Mouse (Mus musculus): Measurements from ENCODE around the gene Ccdc157.

Gene Ccdc157

DNA sequence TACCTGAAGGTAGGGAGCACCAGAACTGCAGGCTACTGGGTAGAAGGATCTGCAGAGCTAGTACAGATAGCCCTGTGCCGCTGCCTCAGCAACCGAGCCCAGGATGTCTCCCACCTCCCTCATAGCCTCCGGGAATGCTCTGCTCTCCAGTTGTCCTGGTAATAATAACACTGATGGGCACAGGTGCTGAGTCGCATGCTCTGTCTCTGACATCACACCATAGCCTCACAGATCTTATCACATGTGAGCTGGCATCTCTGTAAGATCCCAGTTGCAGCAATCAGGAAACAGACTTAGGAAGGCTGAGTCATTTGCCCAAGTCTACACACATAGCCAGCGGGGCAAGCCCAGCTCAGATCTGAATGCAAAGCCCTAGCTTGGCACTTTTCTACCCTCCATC is 58.2 kb downstream of the Ccdc157 start:
- DNase-seq (ENCODE audit: low spot score) = no peak

DNA sequence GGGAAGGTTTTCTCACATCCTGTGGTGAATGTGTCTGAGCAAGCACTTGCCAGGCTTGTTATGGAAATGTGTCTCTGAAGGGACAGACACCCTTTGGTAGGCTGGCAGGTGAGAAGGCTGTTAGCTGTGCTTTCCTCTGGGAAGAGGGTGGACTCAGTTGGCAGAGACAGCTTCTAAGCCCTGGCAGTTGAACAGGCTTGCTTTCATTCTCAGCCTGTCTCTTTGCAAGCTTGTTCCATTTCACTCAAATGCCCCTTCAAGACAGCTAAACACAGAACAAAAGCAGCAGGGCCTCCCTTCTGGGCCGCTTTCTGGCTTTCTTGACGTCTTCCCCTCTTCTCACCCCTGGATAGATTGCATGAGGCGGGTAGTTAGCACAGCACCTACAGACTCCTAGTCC is 60.6 kb downstream of the Ccdc157 start:
- no peak for DNase-seq (ENCODE audit: low spot score)

GRCm38 (mm10) chr11:4098816-4099215 is 61.3 kb downstream of the Ccdc157 start:
- no peak for DNase-seq (ENCODE audit: low spot score)

- no peak for DNase-seq (ENCODE audit: low spot score)
Measured at GRCm38 (mm10) chr11:4098120-4098519, 62.0 kb downstream of the Ccdc157 start.

DNA sequence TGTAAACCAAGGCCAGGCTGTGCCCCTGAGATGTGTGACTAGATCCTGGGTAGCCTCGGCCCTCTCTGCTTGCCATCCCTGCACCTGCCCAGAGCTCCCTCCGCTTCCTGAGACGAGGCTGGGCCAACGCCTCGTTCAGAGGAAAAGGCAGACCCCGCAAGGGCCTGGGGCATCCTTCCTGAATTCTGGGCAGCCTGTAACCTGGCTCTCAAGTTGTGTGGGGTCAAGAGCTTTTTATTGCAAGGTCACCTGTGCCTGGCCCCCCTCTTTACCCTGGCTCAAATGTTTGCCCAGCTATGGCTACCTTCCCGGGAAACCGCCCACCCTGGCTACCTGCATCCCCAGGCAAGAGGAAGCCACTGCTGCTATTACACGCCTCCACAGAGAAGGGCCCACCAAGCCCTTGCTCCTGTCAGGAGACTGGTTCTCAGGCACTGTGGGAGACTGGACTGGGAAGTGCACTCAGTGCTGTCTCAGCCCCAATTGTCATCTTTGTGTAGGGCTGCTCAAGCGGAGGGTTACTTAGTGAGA is 62.9 kb downstream of the Ccdc157 start:
- DNase-seq (ENCODE audit: low spot score) = no peak

- DNase-seq (ENCODE audit: low spot score) = peak; percentile 97
Measured at GRCm38 (mm10) chr11:4096054-4096984, 63.8 kb downstream of the Ccdc157 start.

- DNase-seq (ENCODE audit: low spot score) = peak; percentile 79
Measured at GRCm38 (mm10) chr11:4095171-4096053, 64.7 kb downstream of the Ccdc157 start, which contains the start of gene Mtfp1. Gene Mtfp1 (minus strand): TSS chr11:4095445.

GRCm38 (mm10) chr11:4094378-4095170 is 65.5 kb downstream of the Ccdc157 start:
- peak; percentile 87 for DNase-seq (ENCODE audit: low spot score)

- peak; percentile 75 for DNase-seq (ENCODE audit: low spot score)
Measured at GRCm38 (mm10) chr11:4093459-4094377, 66.4 kb downstream of the Ccdc157 start.

All from yolk sac, embryonic 10.5 days (tissue).